Mouse (Mus musculus): ENCODE measurements around the gene Galnt3. TPM values are rescaled to one million over a fixed set of nuclear protein-coding genes. Genes with fewer than 3 reads are reported as not detected.

Gene Galnt3
- total RNA-seq, 2 experiments from 2014 or later, result 0.17 to 0.52 TPM

Other genes with a start within 250 kb of the Galnt3 start
- gene Ttc21b, start 131.6 kb upstream of the Galnt3 start, total RNA-seq (2021), result 1 to 10 TPM; 4.8 to 5.0 TPM